Mouse (Mus musculus): ENCODE measurements around the gene Gm49405. TPM values are rescaled to one million over a fixed set of nuclear protein-coding genes. Genes with fewer than 3 reads are reported as not detected.
A peak's percentile ranks its signal among the peaks of the same experiment; 100 is the strongest.
"Not testable (repeated sequence)": the region's sequence is repeated elsewhere in the genome, so short reads cannot be mapped to it uniquely, and the experiment has no call there.

The Gm49405 gene
- 0.57 to 1.7 TPM (median 1.2 TPM) in 3 replicates for total RNA-seq (2017)

DNA sequence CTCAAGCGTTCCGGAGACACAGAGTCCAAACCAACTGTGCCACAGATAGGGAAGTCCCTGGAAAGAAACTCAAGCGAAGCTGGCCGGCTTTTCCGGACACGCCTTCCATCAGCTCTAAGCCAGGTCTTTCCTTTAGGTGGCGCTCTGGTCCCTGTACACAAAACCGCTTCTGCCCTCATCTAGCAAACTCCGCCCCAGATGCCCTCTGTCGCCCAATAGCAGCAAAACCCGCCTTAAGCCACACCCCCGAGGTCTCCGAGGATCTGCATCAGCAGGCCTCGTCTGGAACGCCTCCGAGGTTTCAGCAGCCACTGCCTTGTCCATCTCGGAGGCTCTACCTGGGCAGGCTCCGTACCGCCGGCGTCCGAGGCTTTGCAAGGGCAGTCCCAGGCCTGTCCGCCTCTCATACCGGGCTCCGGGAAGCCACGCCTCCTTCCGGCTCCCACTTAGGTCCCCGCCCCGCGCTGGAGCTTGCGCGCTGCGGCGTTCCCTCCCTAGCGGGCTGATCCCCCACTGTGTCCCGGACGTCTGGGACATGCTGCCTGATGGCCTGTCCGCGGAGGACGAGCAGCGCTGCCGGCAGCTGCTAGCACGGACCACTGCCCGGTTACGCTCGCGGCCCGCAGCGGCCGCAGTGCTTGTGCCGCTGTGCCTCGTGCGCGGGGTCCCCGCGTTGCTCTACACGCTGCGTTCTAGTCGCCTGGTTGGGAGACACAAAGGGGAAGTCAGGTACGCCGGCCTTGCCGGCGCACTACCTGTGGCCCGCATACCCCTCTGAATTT is at the start of gene Gm49405, which contains the start of gene Nudt8:
Gm49405 (plus strand) TSS at position 508 of the 782 bp plus-strand sequence.
Nudt8 (plus strand) TSS at position 462 of the 782 bp plus-strand sequence.
- ATAC-seq (replicated peaks; ENCODE audit: insufficient number of reproducible peaks, low FRiP score, low TSS enrichment, poor library complexity, severe bottlenecking), result peak; percentile 88

DNA sequence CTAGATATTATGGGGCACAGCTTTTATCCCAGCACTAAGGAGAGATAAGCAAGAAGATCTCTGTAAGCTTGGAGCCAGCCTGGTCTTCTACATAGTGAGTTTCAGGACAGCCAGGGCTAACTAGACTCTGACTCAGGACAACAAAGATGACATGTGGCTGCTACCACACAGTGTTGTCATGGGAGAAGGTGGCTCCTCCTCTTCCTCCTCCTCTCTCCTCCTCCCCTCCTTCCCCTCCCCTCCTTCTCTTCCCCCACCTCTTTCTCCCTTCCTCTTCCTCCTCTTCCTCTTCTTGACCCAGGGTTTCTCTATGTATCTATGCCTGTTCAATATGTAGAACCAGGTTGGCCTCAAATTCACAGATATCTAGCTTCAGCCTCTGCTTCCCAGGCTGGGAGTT is 49.0 kb upstream of the Gm49405 start:
- no peak; the same call in 1 of the 2 replicates for ATAC-seq (replicated peaks; ENCODE audit: insufficient number of reproducible peaks, low FRiP score, low TSS enrichment, poor library complexity, severe bottlenecking)

DNA sequence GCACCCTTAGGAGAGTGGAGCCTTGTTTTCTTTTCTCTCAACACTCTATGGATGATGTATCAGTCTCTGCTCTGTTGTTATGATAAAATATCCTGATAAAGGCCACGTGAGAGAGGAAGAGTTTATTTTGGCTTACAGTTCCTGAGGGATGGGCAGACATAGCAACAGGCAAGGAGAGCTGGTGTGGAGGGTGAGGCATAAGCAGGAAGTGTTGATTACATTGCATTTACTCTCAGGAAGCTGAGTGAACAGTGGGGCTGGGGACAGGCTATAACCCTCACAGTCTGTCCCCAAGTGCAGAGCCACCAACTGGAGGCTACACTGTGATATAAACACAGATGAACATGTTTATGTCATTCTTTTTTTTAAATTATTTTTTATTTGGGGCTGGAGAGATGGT is 48.3 kb upstream of the Gm49405 start:
- ATAC-seq (replicated peaks; ENCODE audit: insufficient number of reproducible peaks, low FRiP score, low TSS enrichment, poor library complexity, severe bottlenecking), result no peak

DNA sequence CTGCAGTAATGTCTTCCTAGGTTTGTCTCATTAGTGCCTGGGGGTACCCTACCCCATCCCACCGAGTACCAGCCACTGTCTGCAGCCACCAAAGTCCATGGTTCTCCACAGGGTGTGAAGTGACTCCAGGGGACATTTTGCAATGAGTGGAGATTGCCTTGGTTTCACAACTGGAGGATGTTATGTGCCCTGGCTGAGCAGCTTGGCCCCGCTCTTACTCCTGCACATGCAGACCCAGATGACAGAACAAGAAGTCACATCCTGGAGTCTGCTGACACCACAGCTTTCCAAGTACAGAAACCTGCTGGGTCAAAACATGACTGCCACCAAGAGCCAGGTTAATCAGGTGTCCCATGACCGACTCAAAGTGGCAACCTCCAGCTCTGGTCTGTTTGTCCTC is 45.4 kb upstream of the Gm49405 start:
- ATAC-seq (replicated peaks; ENCODE audit: insufficient number of reproducible peaks, low FRiP score, low TSS enrichment, poor library complexity, severe bottlenecking), result no peak

DNA sequence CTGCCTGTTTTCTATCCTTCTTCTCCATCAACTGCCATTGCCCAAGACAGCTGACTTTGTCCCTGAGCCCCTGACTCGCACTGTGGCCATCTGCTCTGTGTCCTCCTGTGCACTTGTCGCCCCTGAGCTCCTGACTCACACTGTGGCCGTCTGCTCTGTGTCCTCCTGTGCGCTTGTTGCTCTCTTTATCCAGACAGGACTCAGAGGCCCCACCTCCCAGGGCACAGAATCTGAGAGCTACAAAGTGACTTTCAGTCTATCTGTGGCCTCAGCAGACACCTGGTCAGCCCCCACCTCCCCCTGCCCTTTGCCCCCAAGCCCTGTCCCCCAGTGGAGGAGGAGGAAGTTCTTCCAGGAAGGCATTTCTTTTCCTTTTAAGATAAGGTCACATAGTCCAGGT is 44.6 kb upstream of the Gm49405 start:
- no peak for ATAC-seq (replicated peaks; ENCODE audit: insufficient number of reproducible peaks, low FRiP score, low TSS enrichment, poor library complexity, severe bottlenecking)

DNA sequence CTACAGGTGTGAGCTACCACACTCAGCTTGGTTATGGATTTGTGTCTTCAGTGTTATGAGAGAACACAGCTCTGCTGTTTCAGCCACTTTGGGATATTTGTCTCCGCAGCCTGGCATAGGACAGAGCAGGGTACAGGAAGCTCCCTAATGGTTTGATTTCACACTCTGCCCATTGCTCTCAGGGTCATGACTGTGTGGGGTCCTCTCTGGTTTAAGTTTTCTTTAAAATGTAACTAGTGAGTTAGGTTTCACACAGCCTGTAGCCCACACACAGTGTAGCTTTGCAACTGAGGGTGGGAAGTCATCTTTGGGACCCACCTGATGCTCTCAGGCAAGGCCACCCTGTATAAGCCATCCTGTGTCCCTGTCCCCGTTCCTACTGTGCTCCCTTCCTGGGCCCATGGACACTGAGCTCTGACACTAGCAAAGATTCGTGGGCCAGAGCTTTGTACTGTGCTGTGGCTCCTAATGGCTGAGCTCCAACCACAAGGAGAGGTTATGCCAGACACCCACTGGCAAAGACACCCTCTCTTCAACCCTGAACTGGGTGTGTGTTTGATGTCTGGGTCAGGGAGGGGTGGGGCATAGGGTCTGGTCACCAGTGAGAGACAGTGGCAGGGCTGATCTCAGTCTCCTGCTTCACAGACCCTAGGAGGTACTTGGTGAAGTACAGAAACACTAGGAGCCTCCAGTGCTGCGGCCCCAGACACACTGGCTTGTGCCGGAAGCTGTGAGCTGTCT is 43.0 kb upstream of the Gm49405 start:
- ATAC-seq (replicated peaks; ENCODE audit: insufficient number of reproducible peaks, low FRiP score, low TSS enrichment, poor library complexity, severe bottlenecking), result not testable (repeated sequence)

DNA sequence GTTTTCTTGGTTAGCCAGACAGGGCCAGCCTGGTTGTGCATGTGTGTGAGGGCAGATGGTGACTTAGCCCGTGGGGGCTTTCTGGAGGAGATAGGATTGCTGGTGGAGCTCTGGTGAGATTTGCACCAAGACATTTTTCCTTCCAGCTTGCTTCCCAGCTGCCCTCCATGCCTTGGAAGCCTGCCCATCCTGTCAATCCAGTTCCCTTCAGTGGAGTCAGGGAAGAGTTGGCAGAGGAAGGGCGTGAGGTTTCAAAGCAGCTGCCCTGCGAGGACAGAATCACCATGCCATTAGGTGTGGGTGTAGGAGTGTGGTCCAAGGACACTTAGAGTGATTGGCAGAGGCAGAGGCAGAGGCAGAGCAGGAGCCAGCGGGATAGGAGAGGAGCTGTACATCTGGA is 42.0 kb upstream of the Gm49405 start, which contains the start of gene Aldh3b3:
Aldh3b3 (plus strand) TSS at position 176 of the 400 bp plus-strand sequence.
- no peak for ATAC-seq (replicated peaks; ENCODE audit: insufficient number of reproducible peaks, low FRiP score, low TSS enrichment, poor library complexity, severe bottlenecking)

DNA sequence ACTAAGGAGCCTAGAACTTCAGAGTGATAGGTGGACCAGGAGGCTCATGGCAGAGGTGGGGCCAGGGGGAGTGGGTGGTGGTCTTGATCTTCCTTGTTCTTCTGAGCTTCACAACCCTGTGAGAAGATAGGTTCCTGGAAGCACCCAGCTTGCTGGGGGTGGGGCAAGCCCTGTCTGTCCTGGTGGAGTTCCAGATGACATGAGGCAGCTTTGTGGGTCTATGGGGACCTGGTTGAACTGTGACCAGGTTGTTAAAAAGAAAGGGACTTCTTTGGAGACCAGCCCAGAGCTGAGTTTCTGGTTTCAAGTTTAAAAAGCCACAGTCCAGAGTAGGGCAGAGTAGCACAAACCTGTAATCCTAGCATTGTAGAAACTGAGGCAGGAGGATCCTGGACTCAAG is 41.4 kb upstream of the Gm49405 start:
- no peak for ATAC-seq (replicated peaks; ENCODE audit: insufficient number of reproducible peaks, low FRiP score, low TSS enrichment, poor library complexity, severe bottlenecking)

DNA sequence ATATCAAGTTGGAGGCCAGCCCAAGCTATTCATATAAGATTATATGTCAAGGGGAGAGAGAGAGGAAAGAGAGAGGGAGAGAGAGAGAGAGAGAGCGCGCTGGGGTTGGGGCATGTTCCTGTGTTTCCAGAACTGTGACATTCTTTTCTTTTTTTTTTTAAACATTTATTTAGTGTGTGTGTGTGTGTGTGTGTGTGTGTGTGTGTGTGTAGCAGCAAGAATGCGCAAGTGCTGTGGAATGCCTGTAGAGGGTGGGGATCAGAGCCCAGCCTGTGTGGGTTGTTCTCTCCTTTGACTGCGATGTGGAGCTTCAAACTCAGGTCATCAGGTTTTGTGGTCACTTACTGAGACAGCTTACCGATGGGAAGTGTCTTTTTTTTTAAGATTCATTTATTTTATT is 40.2 kb upstream of the Gm49405 start:
- no peak for ATAC-seq (replicated peaks; ENCODE audit: insufficient number of reproducible peaks, low FRiP score, low TSS enrichment, poor library complexity, severe bottlenecking)

DNA sequence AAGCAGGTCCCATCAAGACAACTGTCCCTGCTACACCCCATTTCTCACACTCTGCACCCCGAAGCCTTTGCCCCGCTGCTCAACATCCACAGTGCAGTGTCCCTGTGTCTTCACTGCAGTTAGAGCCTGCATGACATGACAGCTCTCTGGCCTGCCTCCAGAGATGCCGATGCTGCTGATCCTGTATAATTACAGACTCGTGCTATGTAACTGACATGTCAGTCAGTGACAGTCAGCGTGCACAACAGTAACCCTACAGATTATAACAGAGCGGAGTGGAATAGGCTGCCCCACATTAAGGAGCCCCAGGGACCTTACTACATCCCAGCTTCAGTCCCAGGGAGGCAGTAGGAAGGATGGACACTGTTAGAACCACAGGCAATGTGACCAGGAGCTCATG is 38.6 kb upstream of the Gm49405 start:
- not testable (repeated sequence) for ATAC-seq (replicated peaks; ENCODE audit: insufficient number of reproducible peaks, low FRiP score, low TSS enrichment, poor library complexity, severe bottlenecking)

DNA sequence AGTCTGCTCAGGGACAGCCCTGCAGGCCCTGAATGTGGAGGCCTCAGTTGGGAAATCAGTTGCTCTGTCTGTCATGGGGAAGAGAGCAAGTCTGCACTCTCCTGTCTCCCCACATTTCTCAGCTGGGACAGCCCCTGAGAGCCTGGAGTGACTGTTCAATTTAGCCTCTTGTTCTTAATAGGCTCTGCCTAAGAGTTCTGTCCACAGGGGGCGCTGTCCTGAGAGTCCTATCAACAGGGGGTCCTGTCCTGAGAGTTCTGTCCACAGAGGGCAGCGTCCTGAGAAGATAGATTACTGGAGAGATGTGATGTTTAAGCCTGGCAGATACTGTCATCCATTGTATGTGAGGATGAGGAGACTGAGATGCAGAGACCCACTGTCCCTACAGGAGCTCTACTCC is 38.0 kb upstream of the Gm49405 start:
- ATAC-seq (replicated peaks; ENCODE audit: insufficient number of reproducible peaks, low FRiP score, low TSS enrichment, poor library complexity, severe bottlenecking), result no peak

DNA sequence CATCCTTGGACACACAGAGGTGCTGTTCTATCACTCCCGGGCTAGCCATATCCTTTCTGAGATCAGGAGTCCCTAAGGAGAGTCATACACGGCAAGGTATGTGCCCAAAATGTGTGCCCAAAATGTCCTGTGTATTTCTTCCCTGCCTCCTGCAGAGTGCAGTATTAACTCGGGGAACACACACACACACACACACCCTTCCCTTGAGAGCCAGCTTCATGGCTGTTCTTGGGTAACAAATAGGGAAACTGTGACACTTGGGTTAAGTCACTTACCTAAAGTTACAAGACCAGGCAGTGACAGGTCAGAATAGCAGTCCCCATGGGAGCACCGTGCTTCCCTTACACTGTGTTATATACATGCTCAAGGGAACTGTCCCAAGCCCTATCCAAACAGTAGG is 36.4 kb upstream of the Gm49405 start:
- ATAC-seq (replicated peaks; ENCODE audit: insufficient number of reproducible peaks, low FRiP score, low TSS enrichment, poor library complexity, severe bottlenecking), result no peak

DNA sequence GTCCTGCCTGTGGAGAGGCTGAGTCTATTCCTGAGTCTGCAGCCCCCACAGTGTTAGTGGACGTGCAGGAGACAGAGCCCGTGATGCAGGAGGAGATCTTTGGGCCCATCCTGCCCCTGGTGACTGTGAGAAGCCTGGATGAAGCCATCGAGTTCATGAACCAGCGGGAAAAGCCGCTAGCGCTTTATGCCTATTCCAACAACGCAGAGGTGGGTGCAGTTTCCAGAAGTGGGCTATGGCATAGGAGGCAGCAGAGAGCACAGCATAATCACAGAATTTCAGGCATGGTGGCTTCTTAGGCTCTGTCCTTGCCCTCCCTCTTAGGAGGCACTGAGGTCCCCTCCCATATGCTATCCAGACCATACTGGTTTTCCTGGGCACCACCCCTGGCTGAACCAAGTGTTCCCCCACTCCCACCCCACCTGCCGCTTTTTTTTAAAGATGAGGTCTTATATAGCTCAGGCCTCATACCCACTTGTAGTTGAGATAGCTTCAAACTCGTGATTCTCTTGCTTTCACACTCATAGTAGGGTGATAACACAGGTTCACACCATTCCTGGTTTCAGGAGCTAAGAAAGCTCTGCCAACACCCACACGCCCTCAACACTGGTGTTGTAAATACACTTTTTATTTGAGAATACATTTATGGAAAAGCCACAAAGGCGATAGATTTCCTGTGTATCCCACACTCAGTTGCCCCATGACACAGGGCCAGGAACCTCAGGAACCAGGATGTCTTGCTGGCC is 33.9 kb upstream of the Gm49405 start:
- ATAC-seq (replicated peaks; ENCODE audit: insufficient number of reproducible peaks, low FRiP score, low TSS enrichment, poor library complexity, severe bottlenecking), result no peak

DNA sequence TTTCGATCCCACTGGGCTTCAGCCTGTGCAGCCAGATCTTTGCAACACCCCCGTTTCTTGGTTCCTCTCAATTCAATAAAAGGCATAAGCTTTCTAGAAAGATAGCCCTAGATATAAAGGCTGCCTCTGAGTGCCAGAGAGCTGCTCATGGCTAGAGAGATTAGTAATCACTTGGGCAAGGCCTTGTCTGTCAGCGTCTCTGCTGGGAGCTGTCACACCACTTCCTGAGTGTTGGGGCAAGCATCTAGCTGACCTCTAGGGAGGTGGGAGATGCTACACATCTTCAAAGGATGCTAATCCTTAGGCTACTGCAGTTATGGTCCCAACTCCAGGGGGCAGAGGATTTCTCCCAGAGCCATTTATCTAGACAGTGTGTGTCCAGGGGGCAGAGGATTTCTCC is 33.2 kb upstream of the Gm49405 start:
- no peak for ATAC-seq (replicated peaks; ENCODE audit: insufficient number of reproducible peaks, low FRiP score, low TSS enrichment, poor library complexity, severe bottlenecking)

DNA sequence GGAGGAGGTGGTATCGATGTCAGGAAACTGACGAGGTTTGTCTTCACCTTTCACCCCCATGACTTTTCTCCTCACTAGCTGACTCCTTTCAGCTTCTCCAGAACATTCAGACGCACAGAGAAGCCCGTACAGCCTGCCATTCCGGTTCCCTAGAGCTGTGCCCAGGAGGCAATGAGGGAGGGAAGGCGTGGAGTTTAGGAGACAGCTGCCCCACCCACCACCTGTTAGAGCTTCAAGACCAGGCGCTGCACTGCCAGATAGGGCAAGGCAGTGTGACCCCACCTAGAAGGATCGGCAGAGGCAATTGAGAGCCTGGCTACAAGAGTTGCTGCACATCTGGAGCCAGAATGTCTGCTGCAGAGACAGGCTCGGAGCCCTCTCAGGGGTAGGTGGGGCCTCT is 28.2 kb upstream of the Gm49405 start, which contains the start of gene Aldh3b2:
Aldh3b2 (plus strand) TSS at position 100 of the 400 bp plus-strand sequence.
- ATAC-seq (replicated peaks; ENCODE audit: insufficient number of reproducible peaks, low FRiP score, low TSS enrichment, poor library complexity, severe bottlenecking), result no peak

DNA sequence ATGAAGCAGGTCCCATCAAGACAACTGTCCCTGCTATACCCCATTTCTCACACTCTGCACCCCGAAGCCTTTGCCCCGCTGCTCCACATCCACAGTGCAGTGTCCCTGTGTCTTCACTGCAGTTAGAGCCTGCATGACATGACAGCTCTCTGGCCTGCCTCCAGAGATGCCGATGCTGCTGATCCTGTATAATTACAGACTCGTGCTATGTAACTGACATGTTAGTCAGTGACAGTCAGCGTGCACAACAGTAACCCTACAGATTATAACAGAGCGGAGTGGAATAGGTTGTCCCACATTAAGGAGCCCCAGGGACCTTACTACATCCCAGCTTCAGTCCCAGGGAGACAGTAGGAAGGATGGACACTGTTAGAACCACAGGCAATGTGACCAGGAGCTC is 25.8 kb upstream of the Gm49405 start:
- not testable (repeated sequence) for ATAC-seq (replicated peaks; ENCODE audit: insufficient number of reproducible peaks, low FRiP score, low TSS enrichment, poor library complexity, severe bottlenecking)

DNA sequence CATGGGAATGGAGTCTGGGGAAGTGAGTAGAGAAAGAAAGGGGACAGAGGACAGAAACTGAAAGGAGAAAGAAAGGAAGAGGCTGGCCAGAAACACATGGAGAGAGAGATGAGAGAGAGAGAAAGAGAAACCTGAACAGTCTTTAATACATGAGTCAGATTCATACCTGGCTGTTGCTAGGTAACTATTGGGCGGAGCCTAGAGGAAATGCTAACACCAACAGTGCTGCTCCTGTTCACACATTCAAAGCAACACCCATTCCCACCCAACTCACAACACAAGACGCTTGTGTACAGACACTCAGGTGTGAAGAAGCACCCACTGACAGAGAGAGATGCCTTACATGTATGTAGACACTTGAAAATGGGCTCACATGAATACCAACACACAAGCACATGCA is 24.6 kb upstream of the Gm49405 start:
- no peak for ATAC-seq (replicated peaks; ENCODE audit: insufficient number of reproducible peaks, low FRiP score, low TSS enrichment, poor library complexity, severe bottlenecking)

DNA sequence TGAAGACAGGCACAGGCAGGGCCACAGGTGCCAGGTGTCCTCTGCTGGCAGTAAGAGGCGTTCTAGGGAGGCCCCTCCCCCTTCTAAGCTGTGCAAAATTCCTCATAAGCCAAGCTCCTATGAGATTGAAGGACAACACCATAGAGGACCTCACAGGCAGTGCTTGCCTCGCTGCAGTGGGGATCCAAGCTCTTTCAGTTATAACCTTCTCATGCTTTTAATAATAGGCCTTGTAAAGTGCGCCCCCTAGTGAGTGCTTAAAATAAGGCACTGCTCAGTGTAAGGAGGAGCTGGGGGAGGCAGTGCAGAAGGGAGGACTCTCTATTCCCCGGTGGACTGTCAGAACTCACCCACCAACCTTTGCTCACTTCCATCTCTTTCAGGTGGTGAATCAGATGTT is 20.1 kb upstream of the Gm49405 start:
- peak; percentile 49 for ATAC-seq (replicated peaks; ENCODE audit: insufficient number of reproducible peaks, low FRiP score, low TSS enrichment, poor library complexity, severe bottlenecking)

DNA sequence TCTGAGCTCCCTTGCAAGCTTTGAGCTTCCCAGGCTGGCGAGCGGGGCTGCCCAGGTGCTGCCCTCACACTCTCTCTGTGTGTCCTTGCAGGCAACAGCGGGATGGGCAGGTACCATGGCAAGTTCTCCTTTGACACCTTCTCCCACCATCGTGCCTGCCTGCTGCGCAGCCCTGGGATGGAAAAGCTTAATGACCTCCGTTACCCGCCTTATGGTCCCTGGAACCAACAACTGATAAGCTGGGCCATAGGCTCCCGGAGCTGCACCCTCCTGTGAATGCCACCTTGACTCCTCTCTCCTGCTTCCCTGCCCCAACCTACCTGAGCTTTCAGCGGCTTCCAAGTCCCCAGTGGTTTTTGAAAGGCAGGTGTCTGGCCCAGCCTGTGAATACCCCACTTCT is 19.5 kb upstream of the Gm49405 start:
- no peak for ATAC-seq (replicated peaks; ENCODE audit: insufficient number of reproducible peaks, low FRiP score, low TSS enrichment, poor library complexity, severe bottlenecking)

All from monocyte, adult 5-6 weeks (primary cell).